Mouse (Mus musculus) left cerebral cortex, postnatal 4 days (tissue): Measurements from ENCODE around the gene Slc51a. TPM values are rescaled to one million over a fixed set of nuclear protein-coding genes. Genes with fewer than 3 reads are reported as not detected.
"Not testable (repeated sequence)": the region's sequence is repeated elsewhere in the genome, so short reads cannot be mapped to it uniquely, and the experiment has no call there.

Experiments used
- DNase-seq: peaks from one replicate; pipeline ENCODE4 v3.0.0-alpha.2; 2022
- intact Hi-C: fragments of 180-260 bp; cut with DNase I; formaldehyde crosslinking; loops from one replicate; pipeline ENCODE4 v1.15.1; 2025
- total RNA-seq, 2 experiments: library from RNA; stranded (reverse); gene quantifications; 2 replicates each; pipeline ENCODE4 v1.2.3; 2021

Gene Slc51a
- total RNA-seq, 2 experiments from 2014 or later, result not detected

- intact Hi-C loops, result no loop called here
- DNase-seq, result no peak
Observed at GRCm38 (mm10) chr16:32510399-32511337, 23.0 kb upstream of the Slc51a start.

- peak; percentile 85 for DNase-seq
- intact Hi-C loops, result loop anchor here (5.0 kb wide), 1 partner anchor 103 kb away; no protein-coding TSS in a partner anchor
Observed at GRCm38 (mm10) chr16:32509066-32509942, 21.6 kb upstream of the Slc51a start.

DNA sequence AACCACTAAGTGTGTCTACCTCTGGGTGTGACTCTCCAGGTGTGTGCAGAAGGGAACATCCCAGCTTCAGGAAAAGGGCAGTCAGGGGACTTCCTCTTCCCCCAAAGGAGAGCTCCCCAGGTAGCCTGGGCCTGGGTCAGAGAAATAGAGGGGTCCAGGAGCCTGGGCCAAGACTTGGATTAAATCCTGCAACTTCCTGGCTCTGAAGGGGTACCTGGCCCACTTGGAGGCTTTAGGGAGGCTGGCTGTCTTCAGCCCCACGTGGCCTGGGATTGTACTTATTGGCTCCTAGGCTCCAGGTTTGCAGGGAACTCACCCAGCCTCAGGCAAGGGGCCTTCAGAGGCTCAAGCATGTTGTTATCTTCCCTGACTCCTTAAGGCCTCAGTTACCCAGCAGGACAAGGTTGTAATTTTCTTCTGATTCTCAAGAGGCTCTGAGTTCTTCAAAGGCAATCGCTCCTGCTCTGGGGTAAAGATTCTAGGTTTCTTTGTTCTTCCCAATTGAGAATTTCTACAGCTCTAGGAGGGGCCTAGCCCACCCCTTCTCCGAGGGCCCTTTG is 20.9 kb upstream of the Slc51a start:
- no peak for DNase-seq
- intact Hi-C loops, result loop anchor here (5.0 kb wide), 1 partner anchor 104 kb away; no protein-coding TSS in a partner anchor

DNA sequence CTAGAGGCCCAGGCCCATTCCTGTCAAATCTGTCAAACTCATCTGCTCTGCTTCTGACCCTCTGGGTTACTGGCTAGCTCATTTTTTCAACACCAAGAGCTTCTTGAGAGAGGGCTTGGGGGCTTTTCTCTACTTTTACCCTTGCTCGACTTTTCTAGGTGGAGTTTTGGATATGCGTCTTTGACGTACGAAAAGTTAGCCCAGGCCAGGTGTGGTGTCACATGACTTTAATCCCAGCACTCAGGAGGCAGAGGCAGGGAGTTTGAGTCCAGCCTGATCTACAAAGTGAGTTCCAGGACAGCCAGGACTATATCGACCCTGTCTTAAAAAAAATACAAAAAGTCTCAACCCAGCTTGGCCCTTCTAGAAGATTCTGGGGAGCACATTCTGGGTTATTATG is 20.4 kb upstream of the Slc51a start:
- DNase-seq, result no peak
- intact Hi-C loops, result loop anchor here (5.0 kb wide), 1 partner anchor 104 kb away; no protein-coding TSS in a partner anchor

DNA sequence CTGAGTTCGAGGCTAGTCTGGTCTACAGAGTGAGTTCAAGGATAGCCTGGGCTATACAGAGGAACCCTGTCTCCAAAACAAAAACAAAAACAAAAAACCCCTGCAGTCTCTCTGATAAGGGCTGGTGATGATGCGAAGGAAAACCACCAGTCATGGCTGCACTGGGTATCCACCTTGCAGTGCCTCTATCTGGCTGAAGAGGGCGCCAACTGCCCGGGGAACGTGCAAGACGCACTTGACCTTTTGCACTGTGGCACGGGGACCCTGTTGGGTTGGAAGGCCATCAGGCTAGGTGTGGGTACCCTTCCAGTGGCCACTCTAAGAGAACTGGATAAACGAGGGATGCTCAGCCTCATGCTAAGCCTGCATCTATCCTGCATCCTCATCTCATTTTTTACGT is 19.7 kb upstream of the Slc51a start:
- intact Hi-C loops, result loop anchor here (5.0 kb wide), 1 partner anchor 105 kb away; no protein-coding TSS in a partner anchor
- DNase-seq, result peak; percentile 73

GRCm38 (mm10) chr16:32506868-32507267 is 19.2 kb upstream of the Slc51a start:
- intact Hi-C loops, result loop anchor here (5.0 kb wide), 1 partner anchor 105 kb away; no protein-coding TSS in a partner anchor
- no peak for DNase-seq

- intact Hi-C loops, result loop anchor here (5.0 kb wide), 1 partner anchor 106 kb away; no protein-coding TSS in a partner anchor
- DNase-seq, result no peak
Observed at GRCm38 (mm10) chr16:32506298-32506697, 18.6 kb upstream of the Slc51a start.

DNA sequence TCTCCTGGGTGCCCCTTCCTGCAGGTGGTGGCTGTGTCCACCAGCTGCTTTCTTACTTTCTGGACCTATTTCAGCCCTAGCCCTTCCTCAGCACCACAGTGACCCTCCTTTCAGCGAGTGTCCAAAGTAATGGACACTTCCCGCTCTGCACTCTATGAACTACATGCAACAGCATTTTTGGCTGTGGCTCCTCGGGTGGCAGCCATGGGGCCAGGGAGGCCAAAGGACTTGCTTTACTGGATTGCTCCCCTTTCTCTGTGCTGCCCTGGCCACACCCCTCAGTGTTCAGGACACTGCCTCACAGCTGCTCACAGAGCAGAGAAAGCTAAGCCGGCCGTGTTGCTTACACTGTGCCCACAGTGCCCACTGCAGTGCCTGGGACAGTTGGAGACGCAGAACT is 16.0 kb upstream of the Slc51a start:
- DNase-seq, result no peak
- intact Hi-C loops, result no loop called here

DNA sequence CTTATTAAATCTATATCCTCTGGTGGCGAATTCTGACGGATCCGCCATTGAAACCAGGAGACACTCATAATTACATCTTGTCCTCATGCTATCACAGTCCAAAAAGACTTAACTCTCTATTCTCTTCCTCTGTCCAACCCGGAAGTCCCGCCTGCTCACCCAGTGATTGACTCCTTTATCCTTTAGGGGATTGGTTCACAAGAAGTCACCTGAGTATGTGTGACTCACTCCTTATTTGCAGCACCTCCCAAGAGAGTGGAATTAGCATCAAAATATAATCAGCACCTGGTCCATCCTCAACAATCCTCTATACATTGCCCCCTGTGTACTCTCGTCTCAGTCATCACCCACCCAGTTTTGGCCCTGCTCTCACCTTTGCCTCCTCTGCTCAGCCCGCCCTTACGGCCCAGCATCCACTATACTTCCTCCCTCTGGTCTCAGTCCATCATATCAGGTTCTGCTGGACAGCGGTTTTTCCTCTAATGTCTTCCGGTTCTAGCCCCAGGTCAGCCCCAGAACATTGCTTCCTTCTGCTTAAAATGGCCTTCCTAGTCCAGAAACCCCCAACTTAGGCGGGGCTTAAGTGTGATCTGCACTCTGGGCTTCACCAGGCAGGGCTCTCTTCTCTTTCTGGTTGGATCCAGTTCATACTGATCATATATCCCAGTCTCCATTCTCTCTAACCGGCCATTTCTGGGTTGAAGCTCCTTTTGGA is 15.1 kb upstream of the Slc51a start:
- intact Hi-C loops, result no loop called here

DNA sequence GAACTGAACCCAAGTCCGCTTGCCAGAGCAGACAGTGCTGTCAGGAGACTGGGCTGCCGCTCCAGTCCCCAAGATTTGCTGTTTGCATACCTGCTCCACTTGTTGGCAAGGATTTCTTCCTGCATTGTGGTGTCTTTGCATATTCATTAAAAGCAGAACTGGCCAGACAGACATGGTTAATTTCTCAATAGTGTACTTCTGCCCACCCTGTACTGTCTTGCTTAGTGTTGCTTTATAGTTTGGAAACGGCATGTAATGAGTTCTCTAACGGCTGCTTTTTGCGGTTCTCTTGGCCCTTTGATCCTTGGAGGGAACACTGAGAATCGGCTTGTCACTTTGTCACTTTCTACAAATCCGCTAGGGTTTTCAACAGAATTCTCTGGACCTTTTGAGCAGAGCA is 13.8 kb upstream of the Slc51a start:
- intact Hi-C loops, result no loop called here
- no peak for DNase-seq

More for the DNA sequence above, 15.1 kb upstream of the Slc51a start:
- DNase-seq, result no peak

DNA sequence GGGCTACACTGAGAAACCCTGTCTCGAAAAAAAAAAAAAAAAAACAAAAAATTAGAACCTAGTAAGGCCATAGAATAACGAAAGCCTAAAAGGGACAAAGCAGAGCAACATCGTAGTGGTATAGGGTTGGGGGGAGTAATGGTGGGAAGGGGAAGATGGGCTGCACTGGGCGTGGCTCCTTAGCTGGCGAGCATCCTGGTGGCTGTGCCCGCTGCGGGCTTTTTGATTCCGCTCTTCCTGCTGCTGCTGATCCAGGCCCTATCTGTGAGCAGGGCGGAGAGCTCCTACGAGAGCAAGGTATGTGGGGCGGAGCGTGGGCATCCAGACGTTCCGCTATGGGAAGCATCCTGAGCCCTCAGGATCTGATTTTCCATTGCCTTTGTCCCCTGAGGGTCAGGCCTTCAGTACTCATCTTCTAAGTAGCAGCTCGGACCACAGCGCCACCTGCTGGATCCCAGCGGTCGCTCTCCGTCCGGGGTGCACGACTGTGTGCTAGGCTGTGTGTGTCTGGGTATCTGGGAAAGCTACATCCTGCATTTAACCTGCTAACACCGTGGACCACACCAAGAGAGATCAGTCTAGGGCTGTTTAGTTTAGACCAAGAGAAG is 11.9 kb upstream of the Slc51a start:
- intact Hi-C loops, result no loop called here
- DNase-seq, result peak; percentile 91

DNA sequence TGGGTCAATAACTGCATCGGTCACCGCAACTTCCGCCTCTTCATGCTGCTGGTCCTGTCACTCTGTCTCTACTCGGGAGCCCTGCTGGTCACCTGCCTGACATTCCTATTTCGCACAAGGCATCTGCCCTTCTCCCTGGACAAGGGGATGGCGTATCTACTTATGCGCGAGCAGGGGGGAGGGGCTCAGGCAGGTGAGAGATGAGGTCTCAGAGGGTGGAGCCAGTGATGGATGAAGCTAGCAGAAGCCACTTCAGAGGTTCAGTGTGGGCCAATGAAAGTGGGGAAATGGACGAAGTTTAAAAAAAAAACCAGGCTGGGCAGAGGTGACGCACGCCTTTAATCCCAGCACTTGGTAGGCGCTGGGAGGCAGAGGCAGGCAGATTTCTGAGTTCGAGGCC is 11.3 kb upstream of the Slc51a start:
- intact Hi-C loops, result no loop called here
- no peak for DNase-seq

DNA sequence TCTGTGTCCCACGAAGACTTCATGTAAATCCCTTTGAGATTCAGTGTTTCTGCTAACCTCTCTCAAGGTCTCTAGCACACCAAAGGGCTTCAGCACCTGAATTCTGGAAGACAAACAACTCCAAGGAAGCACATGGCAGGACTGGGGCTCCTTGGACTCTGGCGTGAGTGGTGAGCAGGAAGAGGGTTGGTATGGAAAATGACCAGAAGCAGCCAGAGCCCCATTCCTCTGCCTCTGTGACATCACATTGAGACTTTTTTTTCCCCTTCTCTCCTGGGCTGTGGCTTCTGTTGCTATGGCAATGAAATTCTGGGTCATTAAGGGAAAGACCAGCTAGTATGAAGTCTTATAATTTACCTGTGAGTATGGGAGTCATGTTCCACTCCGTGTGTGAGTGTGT is 8.3 kb upstream of the Slc51a start, which contains the start of gene Zdhhc19:
Gene Zdhhc19, plus strand, starts transcription at position 301 of the 400 bp plus-strand sequence.
- intact Hi-C loops, result no loop called here
- DNase-seq, result no peak

- intact Hi-C loops, result not testable (repeated sequence)
Observed at GRCm38 (mm10) chr16:32494371-32494770, 6.7 kb upstream of the Slc51a start.

GRCm38 (mm10) chr16:32488939-32489338 is 1.3 kb upstream of the Slc51a start:
- intact Hi-C loops, result no loop called here
- no peak for DNase-seq

More at GRCm38 (mm10) chr16:32494371-32494770, 6.7 kb upstream of the Slc51a start:
- not testable (repeated sequence) for DNase-seq

DNA sequence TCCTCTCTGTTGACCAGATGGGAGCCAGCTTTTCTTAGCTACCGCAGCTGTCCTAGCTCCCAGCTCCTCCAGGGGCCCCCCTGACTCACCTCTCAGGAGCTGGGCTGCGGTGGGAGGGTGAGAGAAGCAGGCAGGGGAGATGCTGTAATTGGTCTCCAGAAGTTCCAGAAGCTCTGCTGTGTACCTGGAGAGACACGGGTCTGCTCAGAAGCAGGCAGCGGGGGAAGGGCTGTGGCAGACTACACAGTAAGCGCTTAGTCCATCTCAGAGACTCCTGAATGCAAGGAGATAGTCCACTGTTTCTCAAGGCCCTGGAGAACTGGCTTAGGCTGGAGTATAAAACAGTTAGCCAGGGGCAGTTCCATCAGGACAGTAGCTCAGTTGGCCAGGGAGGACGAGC is 1.6 kb downstream of the Slc51a start:
- DNase-seq, result no peak
- intact Hi-C loops, result no loop called here

DNA sequence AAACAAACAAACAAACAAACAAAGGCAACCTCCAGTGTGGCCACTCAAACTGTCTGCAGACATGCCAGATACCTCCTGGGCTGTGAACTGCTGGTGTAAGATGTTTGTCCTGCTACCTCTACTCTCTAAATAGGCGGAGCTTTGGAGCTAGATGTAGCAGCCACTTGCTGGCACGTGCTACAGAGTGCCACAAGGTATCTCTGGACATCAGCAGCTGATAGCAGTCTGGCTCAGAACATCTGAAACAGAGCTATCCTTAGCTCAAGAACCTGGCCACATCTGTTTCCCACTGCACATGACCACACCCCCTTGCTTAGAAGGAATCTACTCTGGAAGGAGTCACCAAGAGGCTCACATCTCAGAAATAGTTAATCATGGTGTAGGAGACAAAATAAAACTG is 2.5 kb downstream of the Slc51a start:
- DNase-seq, result no peak
- intact Hi-C loops, result no loop called here

DNA sequence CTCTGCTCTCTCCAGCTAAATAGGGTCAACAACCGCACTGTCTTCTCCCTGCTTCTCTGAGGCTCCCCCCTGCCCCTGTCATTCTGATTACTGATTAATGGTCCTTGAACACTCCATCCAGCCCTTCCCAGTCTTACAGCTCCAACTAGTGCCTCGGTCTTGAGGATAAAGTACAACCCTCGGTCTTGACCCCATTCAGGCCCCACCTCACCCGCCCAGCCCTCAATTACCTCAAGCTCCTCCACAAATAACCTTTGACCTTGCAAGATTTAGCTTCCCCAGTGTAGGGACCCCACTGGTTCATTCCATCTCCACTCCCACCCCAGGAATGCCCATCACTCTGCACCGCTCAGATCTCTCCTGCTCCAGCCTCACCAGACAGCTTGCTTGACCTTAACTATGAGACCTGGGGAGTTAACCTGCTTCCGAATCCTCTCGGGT is 3.2 kb downstream of the Slc51a start:
- intact Hi-C loops, result no loop called here
- no peak for DNase-seq

DNA sequence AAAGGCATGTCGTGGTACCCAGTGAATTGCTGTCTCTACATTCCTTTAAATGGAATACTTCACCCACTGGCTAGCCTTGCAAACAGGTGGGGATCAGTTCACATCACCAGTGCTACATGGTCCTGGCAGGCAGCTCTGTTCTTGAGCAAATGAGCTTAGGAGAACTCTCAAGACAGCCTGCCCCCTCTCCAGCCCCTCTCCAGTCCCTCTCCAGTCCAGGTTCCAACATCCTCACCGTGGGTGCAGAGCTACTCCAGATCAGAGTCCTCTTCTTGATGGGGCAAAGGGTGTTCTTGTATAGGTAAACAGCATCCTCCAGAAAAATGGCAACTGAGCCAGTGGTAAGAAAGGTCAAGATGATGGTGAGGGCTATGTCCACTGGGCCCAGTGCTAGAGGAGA is 8.3 kb downstream of the Slc51a start:
- intact Hi-C loops, result no loop called here
- no peak for DNase-seq
